22 mouse cellular contexts compared by ENCODE assay signal in the genomic region with DNA sequence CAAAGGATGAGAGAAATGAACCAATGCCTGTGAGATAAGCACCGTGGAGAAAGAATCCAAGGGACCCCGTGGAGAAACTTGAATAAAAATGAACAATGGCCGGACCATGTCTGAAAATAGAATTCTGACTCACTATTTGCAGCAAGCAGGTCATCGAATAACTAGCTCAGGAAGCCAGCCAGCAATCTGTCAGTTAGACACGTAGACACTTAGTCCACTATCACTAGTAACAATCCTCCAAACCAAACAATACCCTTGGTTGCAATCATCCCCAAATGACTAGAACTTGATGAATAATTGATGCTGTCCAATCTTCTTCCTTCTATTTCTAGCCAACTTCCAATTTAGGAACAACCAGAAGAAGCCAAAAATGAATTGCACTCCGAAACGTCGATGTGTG.
DNase-seq lines count a peak whose midpoint lies in the region; ATAC-seq lines count a peak whose summit lies in the region.
"Had no signal": no experiment of that assay in that cellular context is flagged by ENCODE, and none has a peak within 500 bp of the region (broad histone marks: within the 10 kb centered on the region; RNA-seq: fewer than 3 reads in every experiment).

No protein-coding gene starts in this region.

- H3K36me3 ChIP-seq in heart, embryonic 11.5 days (ENCODE audit: control insufficient read depth, insufficient read depth, low read length): no peaks in the 10 kb centered on the region
- no peaks in the 10 kb centered on the region for H3K36me3 ChIP-seq in heart, embryonic 13.5 days
- H3K36me3 ChIP-seq: embryonic facial prominence, embryonic 15.5 days; G1E; intestine, embryonic 15.5 days; midbrain, embryonic 12.5 days had no signal

- ATAC-seq in heart, embryonic 11.5 days (replicated peaks; ENCODE audit: insufficient number of reproducible peaks, low FRiP score, low TSS enrichment): no peak
- ATAC-seq in heart, embryonic 13.5 days (ENCODE audit: extremely low read depth, insufficient number of reproducible peaks, low FRiP score, low TSS enrichment): no peak
- ATAC-seq: activated CD4-positive, CD25-positive, alpha-beta regulatory T cell, adult 4 months; forebrain, embryonic 16.5 days; hindbrain, embryonic 16.5 days; intestine, embryonic 15.5 days; lung, postnatal 0 days had no signal

- no peak overlapping the region for H3K9ac ChIP-seq in heart, embryonic 11.5 days (ENCODE audit: low read depth, low read length)
- H3K9ac ChIP-seq in heart, embryonic 13.5 days: no peak overlapping the region
- H3K9ac ChIP-seq: embryonic facial prominence, embryonic 15.5 days; intestine, embryonic 15.5 days; midbrain, embryonic 12.5 days had no signal

- no peak overlapping the region for H3K4me2 ChIP-seq in heart, embryonic 11.5 days
- no peak overlapping the region for H3K4me2 ChIP-seq in heart, embryonic 13.5 days
- H3K4me2 ChIP-seq: embryonic facial prominence, embryonic 15.5 days; intestine, embryonic 15.5 days; midbrain, embryonic 12.5 days had no signal

- H3K9me3 ChIP-seq in heart, embryonic 11.5 days (replicated peaks; ENCODE audit: control insufficient read depth, low read length): no peaks in the 10 kb centered on the region
- no peaks in the 10 kb centered on the region for H3K9me3 ChIP-seq in heart, embryonic 13.5 days
- H3K9me3 ChIP-seq: embryonic facial prominence, embryonic 15.5 days; intestine, embryonic 15.5 days had no signal

- no peak overlapping the region for H3K27ac ChIP-seq in heart, embryonic 11.5 days (ENCODE audit: low read depth, low read length)
- peak overlapping the region; percentile 69 for H3K27ac ChIP-seq in heart, embryonic 13.5 days (replicated peaks)
- H3K27ac ChIP-seq: embryonic facial prominence, embryonic 15.5 days; gastrocnemius, adult 2 months; intestine, embryonic 15.5 days; midbrain, embryonic 12.5 days had no signal

- peak; percentile 25 to 30 for DNase-seq in heart, adult 18-20 months
- DNase-seq in Muller cell, postnatal 12 days (ENCODE audit: inconsistent ontology term): peak; percentile 52
- DNase-seq in heart, postnatal 4 days: peak; percentile 42
- DNase-seq in right cerebral cortex, postnatal 14 days: no peak
- DNase-seq in frontal cortex, postnatal 10 days (ENCODE audit: low spot score in 2 of 2): no peak
- DNase-seq: adrenal gland, adult 8-10 months; cerebellum, adult 9-10 months; gastrocnemius, adult 2 months; kidney, adult 9 months; kidney, postnatal 14 days; spleen, adult 18-20 months had no signal

- H3K4me3 ChIP-seq in heart, embryonic 11.5 days (ENCODE audit: low read depth, low read length): no peak overlapping the region
- H3K4me3 ChIP-seq in heart, embryonic 13.5 days: no peak overlapping the region
- H3K4me3 ChIP-seq: embryonic facial prominence, embryonic 15.5 days; gastrocnemius, adult 2 months; intestine, embryonic 15.5 days; midbrain, embryonic 12.5 days had no signal

- H3K4me1 ChIP-seq in heart, embryonic 11.5 days (ENCODE audit: control insufficient read depth, insufficient read depth, low read length): no peaks in the 10 kb centered on the region
- peaks cover 12% of the 10 kb centered on the region for H3K4me1 ChIP-seq in heart, embryonic 13.5 days
- H3K4me1 ChIP-seq: embryonic facial prominence, embryonic 15.5 days; intestine, embryonic 15.5 days had no signal

- no peaks in the 10 kb centered on the region for H3K27me3 ChIP-seq in heart, embryonic 11.5 days (ENCODE audit: control insufficient read depth, insufficient read depth, low read length)
- H3K27me3 ChIP-seq in heart, embryonic 13.5 days (replicated peaks): 0 out of 2 replicates have a peak, but pooled peaks cover 12% of the 10 kb centered on the region
- H3K27me3 ChIP-seq: CH12.LX; intestine, embryonic 15.5 days; midbrain, embryonic 12.5 days had no signal

- 56% methylated on average over 8 of the region's 8 CpGs for WGBS in heart, embryonic 11.5 days (ENCODE audit: insufficient replicate concordance)
- WGBS in heart, embryonic 13.5 days: 28% methylated on average over 8 of the region's 8 CpGs

Comparison
In these comparisons a context has a peak if more than half of its experiments do, and no peak if none do; other contexts are left out.
1. DNase-seq: peak in heart, adult 18-20 months (2 of 2), Muller cell, postnatal 12 days (single experiment) and heart, postnatal 4 days (single experiment); none in right cerebral cortex, postnatal 14 days (single experiment) and frontal cortex, postnatal 10 days (0 of 2).